Mouse (Mus musculus) heart, postnatal 0 days (tissue): ENCODE measurements around the gene Wnt7b.

Experiments used
- CTCF ChIP-seq: IDR thresholded peaks from 2 replicates; pipeline ENCODE4 v1.5.1; 2016; ENCODE audit warnings: antibody characterized with exemption, control low read depth, low read depth
- EP300 ChIP-seq: IDR thresholded peaks from 2 replicates; pipeline ENCODE4 v1.6.1; 2016; ENCODE audit warnings: antibody characterized with exemption, low read depth

DNA sequence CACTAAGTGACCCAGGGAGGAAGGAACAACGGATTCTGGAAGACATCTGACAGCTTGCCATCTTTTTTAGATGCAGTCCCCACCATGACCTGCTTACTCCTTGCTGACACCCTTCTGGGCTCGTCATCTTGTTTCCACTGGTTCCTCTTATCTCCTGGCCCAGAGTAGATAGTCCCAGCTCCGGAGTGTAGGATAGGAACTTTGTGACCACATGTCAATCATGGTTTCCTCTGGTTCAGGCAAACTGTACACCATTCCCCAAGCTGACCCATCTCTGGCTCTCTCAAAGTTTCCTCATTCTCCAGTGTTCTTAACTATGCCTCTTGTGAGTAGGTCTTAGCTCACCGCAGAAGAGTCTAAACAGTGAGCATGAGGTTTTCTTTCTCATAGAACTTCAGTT lies 10.4 kb upstream of the Wnt7b start:
- TF ChIP-seq CTCF (no peak), EP300 (no peak)
